ENCODE assay signal across 27 mouse cellular contexts in genomic region chr4:145336019-145336418, GRCm38 (mm10). TPM values are rescaled to one million over a fixed set of nuclear protein-coding genes. Genes with fewer than 3 reads are reported as not detected.
"Had no signal": no experiment of that assay in that cellular context is flagged by ENCODE, and none has a peak within 500 bp of the region (broad histone marks: within the 10 kb centered on the region; RNA-seq: fewer than 3 reads in every experiment).

No protein-coding gene starts in this region.

- DNase-seq: gastrocnemius, adult 2 months; gastrocnemius, postnatal 10 days; gastrocnemius, postnatal 25 days; heart, postnatal 10 days; heart, postnatal 4 days; kidney, adult 18-20 months; kidney, adult 8-10 months; kidney, postnatal 10 days; kidney, postnatal 25 days; kidney, postnatal 4 days; liver; liver, embryonic 13.5 days had no signal

- H3K4me3 ChIP-seq: gastrocnemius, adult 2 months; heart, embryonic 10.5 days; heart, embryonic 12.5 days; hindbrain, embryonic 10.5 days; hindbrain, embryonic 12.5 days; layer of hippocampus, adult 2 months; left cerebral cortex, adult 2 months; limb, embryonic 10.5 days; limb, embryonic 12.5 days; liver, embryonic 13.5 days had no signal

- H3K36me3 ChIP-seq: heart, embryonic 10.5 days; heart, embryonic 12.5 days; hindbrain, embryonic 10.5 days; hindbrain, embryonic 12.5 days; limb, embryonic 10.5 days; limb, embryonic 12.5 days; liver, embryonic 13.5 days had no signal

- H3K9me3 ChIP-seq: heart, embryonic 10.5 days; heart, embryonic 12.5 days; hindbrain, embryonic 10.5 days; hindbrain, embryonic 12.5 days; limb, embryonic 10.5 days; limb, embryonic 12.5 days; liver, embryonic 13.5 days had no signal

- H3K4me2 ChIP-seq: heart, embryonic 12.5 days; hindbrain, embryonic 12.5 days; hindbrain, embryonic 14.5 days; limb, embryonic 12.5 days; liver, embryonic 11.5 days; liver, embryonic 13.5 days had no signal

- H3K4me1 ChIP-seq: heart, embryonic 10.5 days; heart, embryonic 12.5 days; hindbrain, embryonic 10.5 days; hindbrain, embryonic 12.5 days; limb, embryonic 10.5 days; limb, embryonic 12.5 days; liver, embryonic 13.5 days had no signal

- H3K27me3 ChIP-seq: heart, embryonic 12.5 days; hindbrain, embryonic 12.5 days; limb, embryonic 12.5 days; liver, embryonic 13.5 days had no signal

- ATAC-seq: hindbrain, embryonic 16.5 days; intestine, embryonic 16.5 days had no signal

- H3K9ac ChIP-seq: heart, embryonic 12.5 days; hindbrain, embryonic 12.5 days; hindbrain, embryonic 14.5 days; limb, embryonic 12.5 days; liver, embryonic 13.5 days had no signal

- H3K27ac ChIP-seq: gastrocnemius, adult 2 months; heart, embryonic 10.5 days; hindbrain, embryonic 10.5 days; hindbrain, embryonic 12.5 days; hindbrain, embryonic 14.5 days; layer of hippocampus, adult 2 months; left cerebral cortex, adult 2 months; limb, embryonic 10.5 days; limb, embryonic 12.5 days; liver, embryonic 13.5 days had no signal

RNA-seq across cellular contexts. Expression of gene Tnfrsf8, which starts 21.1 kb away (rescaled TPM):
- polyA plus RNA-seq: heart, embryonic 10.5 days; heart, embryonic 12.5 days; heart, embryonic 14.5 days; intestine, embryonic 14.5 days; intestine, embryonic 16.5 days; kidney, embryonic 16.5 days; liver, embryonic 11.5 days; liver, embryonic 13.5 days had no signal
